Mouse (Mus musculus) liver, adult 2 months (tissue): ENCODE results near the gene Aqp7.

Source experiments
- CTCF ChIP-seq: fragments of 200-500 bp; IDR thresholded peaks from 2 replicates; pipeline ENCODE4 v1.5.1; 2011; ENCODE audit warnings: low read depth, low read length, control low read depth
- POLR2A ChIP-seq: fragments of 200-500 bp; IDR thresholded peaks from 2 replicates; pipeline ENCODE4 v1.6.1; 2011; ENCODE audit warnings: low read length, control low read depth; ENCODE audit not compliant: insufficient read depth; ENCODE audit errors: extremely low read depth

- TF ChIP-seq CTCF (no peak), POLR2A (no peak)
These were observed 26.8 kb downstream of the Aqp7 start for GRCm38 (mm10) chr4:41021094-41021493.
